Mouse (Mus musculus): ENCODE measurements at regions not wholly inside any gene's neighbourhood (a gene's known extent, or its start where the extent isn't known, plus 50 kb on each side); places are given as distances from the start of the nearest gene placed in this dataset.

DNA sequence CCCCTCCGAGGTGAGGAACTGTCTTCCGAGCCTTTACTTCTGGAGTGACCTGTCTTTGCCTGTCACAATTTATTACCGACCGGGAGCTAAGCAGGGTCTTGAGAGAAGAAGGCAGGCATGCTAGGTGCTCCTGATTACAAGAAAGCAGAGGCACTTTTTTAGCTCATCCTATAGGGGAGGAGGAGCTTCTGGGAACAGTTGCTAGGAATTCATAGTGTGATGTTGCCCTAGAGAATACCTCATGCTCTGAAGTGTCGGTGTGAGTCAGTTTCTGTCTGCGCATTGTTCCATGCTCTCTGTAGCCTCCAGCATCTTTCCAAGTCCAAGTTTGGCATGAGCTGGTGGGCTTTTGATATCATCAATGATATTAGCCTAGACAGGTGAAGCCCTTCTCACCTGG lies 178.0 kb upstream of the Ado start:
- Histone ChIP-seq H3K4me3 (no peak overlapping the region), H3K36me3 (no peaks in the 10 kb centered on the region), H3K27ac (no peak overlapping the region), H3K9me3 (replicated peaks) (no peaks in the 10 kb centered on the region), H3K27me3 (ENCODE audit: low read depth, poor library complexity, severe bottlenecking) (no peaks in the 10 kb centered on the region), H3K4me1 (no peaks in the 10 kb centered on the region)
- DNase-seq (ENCODE audit: low spot score) = no peak
- WGBS = 89% methylated on average over 6 of the region's 6 CpGs

DNA sequence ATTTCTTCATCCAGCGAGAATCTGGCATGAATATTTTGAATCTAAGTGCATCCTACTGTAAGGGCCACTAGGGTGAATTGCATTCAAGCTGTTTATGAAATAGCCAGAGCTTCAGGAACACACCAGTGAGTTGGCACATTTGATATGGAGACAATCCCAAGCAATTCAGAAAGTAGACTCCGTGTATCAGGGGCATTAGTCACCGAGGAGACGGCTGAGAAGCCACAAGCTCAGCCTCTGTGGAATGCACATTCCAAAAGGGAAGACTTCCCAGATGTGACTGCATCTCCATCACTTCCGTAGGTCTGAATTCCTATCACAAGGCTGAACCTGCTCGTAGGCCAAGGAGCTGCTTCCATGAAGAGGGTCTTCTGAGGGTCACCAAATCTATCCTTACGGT lies 177.6 kb upstream of the Ado start:
- no peaks in the 10 kb centered on the region for H3K36me3 ChIP-seq
- DNase-seq (ENCODE audit: low spot score) = no peak
- WGBS = 84% methylated on average over 7 of the region's 7 CpGs
- no peaks in the 10 kb centered on the region for H3K4me1 ChIP-seq
- H3K27ac ChIP-seq = no peak overlapping the region
- no peaks in the 10 kb centered on the region for H3K27me3 ChIP-seq (ENCODE audit: low read depth, poor library complexity, severe bottlenecking)
- H3K4me3 ChIP-seq = no peak overlapping the region
- H3K9me3 ChIP-seq (replicated peaks) = no peaks in the 10 kb centered on the region

DNA sequence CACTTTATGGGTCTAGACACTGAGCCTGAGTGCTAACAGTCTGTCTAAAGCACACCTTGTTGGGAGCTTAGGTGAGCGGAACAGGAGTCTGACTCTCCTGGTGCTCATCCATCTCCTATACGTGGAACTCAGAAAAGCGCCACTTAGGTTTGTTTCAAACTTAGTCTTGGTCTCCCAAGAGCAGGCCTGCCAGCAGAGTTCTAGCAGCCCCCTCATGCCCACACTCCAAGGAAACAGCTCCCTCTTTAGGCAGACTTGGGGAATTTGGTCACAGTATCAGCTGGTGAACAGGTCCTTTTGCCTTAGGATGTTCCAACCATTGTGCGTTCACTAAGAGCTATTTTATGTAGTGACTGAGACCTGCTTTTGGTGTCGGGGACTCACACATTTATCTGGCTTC lies 173.0 kb upstream of the Ado start:
- no peaks in the 10 kb centered on the region for H3K4me1 ChIP-seq
- no peak for DNase-seq (ENCODE audit: low spot score)
- 48% methylated on average over 5 of the region's 5 CpGs for WGBS
- H3K9me3 ChIP-seq (replicated peaks) = no peaks in the 10 kb centered on the region
- H3K27me3 ChIP-seq (ENCODE audit: low read depth, poor library complexity, severe bottlenecking) = no peaks in the 10 kb centered on the region
- no peak overlapping the region for H3K27ac ChIP-seq
- no peak overlapping the region for H3K4me3 ChIP-seq
- no peaks in the 10 kb centered on the region for H3K36me3 ChIP-seq

DNA sequence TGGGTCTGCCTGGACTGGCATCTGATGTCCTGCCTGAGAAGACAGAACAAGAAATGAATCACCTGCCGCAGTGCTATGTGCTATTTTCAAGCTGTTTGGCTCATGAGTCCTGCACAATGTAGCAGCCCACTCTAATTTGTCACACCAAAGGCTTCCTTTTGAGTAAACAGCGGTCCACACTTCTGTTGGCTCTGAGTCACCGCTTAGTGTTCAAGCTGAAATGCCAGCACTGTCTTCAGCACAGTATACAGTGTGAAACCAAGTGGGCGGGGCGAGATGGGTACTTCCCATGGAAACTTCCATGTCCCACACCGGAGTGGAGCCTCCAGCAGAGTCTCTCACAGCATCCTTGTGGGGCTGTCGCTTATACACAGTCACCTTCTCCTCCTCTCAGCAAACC lies 168.8 kb upstream of the Ado start:
- H3K27ac ChIP-seq = no peak overlapping the region
- DNase-seq (ENCODE audit: low spot score) = no peak
- 85% methylated on average over 7 of the region's 7 CpGs for WGBS
- H3K4me1 ChIP-seq = no peaks in the 10 kb centered on the region
- no peak overlapping the region for H3K4me3 ChIP-seq
- no peaks in the 10 kb centered on the region for H3K9me3 ChIP-seq (replicated peaks)
- no peaks in the 10 kb centered on the region for H3K36me3 ChIP-seq
- no peaks in the 10 kb centered on the region for H3K27me3 ChIP-seq (ENCODE audit: low read depth, poor library complexity, severe bottlenecking)

DNA sequence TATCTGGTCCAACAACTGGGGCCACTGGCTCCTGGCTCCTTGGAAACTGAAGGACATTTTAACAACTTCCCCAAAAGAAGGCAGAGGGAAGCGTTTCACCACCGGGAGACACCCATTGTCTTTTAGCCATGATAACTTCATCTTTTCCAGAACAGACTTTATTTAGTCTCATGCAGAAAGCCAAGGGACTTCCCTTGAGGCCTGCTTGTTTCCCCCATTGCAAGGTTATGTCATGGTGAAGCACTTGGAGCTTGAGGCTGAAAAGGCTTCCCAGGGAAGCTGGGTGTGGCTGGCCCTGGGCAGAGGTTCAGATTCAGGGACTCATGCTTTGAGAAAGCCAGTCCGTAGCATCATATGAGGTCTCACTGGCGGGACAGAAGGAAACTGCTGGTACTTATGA lies 166.3 kb upstream of the Ado start:
- H3K27ac ChIP-seq = no peak overlapping the region
- 94% methylated on average over 4 of the region's 4 CpGs for WGBS
- H3K36me3 ChIP-seq = no peaks in the 10 kb centered on the region
- H3K9me3 ChIP-seq (replicated peaks) = no peaks in the 10 kb centered on the region
- H3K27me3 ChIP-seq (ENCODE audit: low read depth, poor library complexity, severe bottlenecking) = no peaks in the 10 kb centered on the region
- no peaks in the 10 kb centered on the region for H3K4me1 ChIP-seq
- no peak for DNase-seq (ENCODE audit: low spot score)
- no peak overlapping the region for H3K4me3 ChIP-seq

DNA sequence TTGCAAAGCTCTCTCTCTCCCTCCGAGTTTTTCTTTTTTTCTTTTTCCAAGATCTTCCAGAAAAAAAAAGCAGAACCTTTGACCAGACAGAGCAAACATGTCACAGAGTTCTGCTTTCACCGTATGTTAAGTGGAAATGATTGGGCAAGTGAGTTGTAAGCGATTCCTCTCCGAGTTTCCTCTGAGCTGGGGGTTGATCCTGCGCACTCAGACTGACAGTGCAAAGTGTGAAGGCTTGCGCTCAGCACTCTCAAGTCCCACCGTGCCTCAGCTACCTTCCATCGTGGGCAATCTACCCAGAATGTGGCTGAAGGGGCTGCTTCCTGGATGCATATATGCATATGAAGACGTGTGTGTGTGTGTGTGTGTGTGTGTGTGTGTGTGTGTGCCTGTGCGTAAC lies 164.3 kb upstream of the Ado start:
- no peak overlapping the region for H3K4me3 ChIP-seq
- no peak for DNase-seq (ENCODE audit: low spot score)
- H3K27me3 ChIP-seq (ENCODE audit: low read depth, poor library complexity, severe bottlenecking) = no peaks in the 10 kb centered on the region
- no peaks in the 10 kb centered on the region for H3K4me1 ChIP-seq
- WGBS = 91% methylated on average over 10 of the region's 10 CpGs
- H3K27ac ChIP-seq = no peak overlapping the region
- H3K9me3 ChIP-seq (replicated peaks) = no peaks in the 10 kb centered on the region
- H3K36me3 ChIP-seq = no peaks in the 10 kb centered on the region

DNA sequence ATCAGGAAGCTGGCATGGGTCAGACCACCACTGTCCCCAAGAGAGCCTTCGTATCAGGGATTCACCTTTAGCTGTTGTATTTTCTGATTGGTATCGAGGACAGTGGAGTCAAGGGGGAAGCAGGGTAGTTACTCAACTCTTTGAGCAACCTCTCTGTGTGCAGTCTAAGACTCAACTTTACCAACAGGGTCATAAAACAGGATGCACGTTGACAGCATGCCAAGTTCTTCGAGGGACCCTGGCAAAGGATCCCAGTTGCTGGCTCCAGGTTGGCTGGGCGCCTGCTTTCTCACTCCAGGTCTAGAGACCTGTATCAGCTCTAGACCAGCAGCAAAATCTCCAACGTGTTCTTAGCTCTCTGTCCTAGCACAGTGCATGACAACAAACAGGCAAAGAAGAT lies 163.9 kb upstream of the Ado start:
- no peak for DNase-seq (ENCODE audit: low spot score)
- H3K4me3 ChIP-seq = no peak overlapping the region
- 85% methylated on average over 6 of the region's 6 CpGs for WGBS
- H3K27me3 ChIP-seq (ENCODE audit: low read depth, poor library complexity, severe bottlenecking) = no peaks in the 10 kb centered on the region
- no peak overlapping the region for H3K27ac ChIP-seq
- no peaks in the 10 kb centered on the region for H3K9me3 ChIP-seq (replicated peaks)
- no peaks in the 10 kb centered on the region for H3K4me1 ChIP-seq
- H3K36me3 ChIP-seq = no peaks in the 10 kb centered on the region

DNA sequence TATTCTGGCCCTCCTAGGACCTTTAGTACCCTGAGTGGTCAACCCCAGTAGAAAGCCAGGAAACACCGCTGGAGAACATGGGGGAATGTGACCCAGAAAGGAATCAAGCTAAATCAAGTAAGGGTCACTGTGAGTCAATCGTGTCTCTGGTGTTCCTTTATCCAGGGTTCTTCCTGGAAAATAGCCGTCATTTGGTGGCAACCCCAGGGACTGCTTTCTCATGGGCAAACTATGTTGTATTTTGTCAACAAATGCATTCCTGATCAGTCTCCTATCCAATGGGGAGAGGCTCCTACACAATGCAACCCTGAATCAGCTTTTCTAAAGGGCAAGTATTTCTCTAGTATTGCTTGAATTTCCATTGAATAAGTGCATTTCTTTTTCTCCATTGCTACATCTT lies 163.2 kb upstream of the Ado start:
- H3K4me3 ChIP-seq = no peak overlapping the region

DNA sequence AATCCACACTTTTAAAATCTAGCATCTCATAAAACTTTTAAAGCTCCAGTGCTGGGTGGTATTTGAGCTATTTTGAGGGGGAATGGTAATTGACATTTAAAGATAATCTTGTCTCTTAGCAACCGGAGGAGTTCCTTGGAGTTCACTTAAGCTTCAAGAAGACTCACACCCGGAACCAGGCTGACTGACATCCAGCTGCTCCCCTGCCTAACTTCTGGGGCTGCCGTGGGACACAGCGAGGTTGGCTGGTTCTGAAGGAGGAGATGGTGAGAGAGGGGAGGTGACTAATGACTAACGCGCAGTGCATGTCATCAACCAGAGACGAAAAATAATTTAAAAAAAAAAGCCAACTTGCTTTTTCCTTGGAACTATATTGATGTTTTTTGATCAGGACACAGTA lies 157.7 kb upstream of the Ado start:
- H3K4me3 ChIP-seq = no peak overlapping the region
- no peak for DNase-seq (ENCODE audit: low spot score)
- 79% methylated on average over 7 of the region's 7 CpGs for WGBS
- H3K4me1 ChIP-seq = no peaks in the 10 kb centered on the region
- no peaks in the 10 kb centered on the region for H3K36me3 ChIP-seq
- no peak overlapping the region for H3K27ac ChIP-seq
- no peaks in the 10 kb centered on the region for H3K9me3 ChIP-seq (replicated peaks)
- no peaks in the 10 kb centered on the region for H3K27me3 ChIP-seq (ENCODE audit: low read depth, poor library complexity, severe bottlenecking)

More for the DNA sequence above, 163.2 kb upstream of the Ado start:
- Histone ChIP-seq H3K27ac (no peak overlapping the region), H3K36me3 (no peaks in the 10 kb centered on the region), H3K9me3 (replicated peaks) (no peaks in the 10 kb centered on the region), H3K27me3 (ENCODE audit: low read depth, poor library complexity, severe bottlenecking) (no peaks in the 10 kb centered on the region), H3K4me1 (no peaks in the 10 kb centered on the region)
- no peak for DNase-seq (ENCODE audit: low spot score)
- 88% methylated on average over 3 of the region's 3 CpGs for WGBS

DNA sequence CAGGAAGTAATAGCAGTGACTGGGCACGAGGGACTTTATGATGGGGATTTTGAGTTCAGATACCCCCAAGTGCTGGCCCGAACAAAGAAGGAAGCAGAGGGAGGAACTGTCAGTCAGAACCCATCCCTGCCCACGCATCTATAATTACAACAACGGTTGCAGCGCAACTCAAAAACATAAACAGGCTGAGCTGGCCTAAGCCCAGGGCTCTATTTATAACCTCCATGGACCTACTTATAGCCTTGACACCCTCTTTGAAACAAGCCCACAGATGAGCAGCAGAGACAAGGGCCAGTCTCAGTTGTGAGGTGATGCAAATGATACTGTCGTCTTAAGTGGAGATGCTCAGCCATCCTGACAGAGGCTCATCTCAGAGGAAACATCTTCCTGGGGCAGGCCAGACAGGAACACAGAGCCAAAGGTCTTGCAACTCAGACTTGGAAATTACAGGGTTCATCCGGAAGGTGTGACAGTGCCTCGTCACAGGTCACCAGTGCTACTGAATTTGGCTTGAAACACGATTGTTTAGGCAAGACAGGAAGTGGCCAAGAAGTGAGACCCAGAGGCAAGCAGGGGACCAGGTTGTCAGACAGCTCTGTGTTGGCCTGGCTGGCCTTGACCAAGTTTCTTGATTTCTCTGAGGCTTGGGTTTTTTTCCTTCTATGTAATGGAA lies 154.2 kb upstream of the Ado start:
- WGBS = 75% methylated on average over 9 of the region's 9 CpGs
- no peak for DNase-seq (ENCODE audit: low spot score)
- no peaks in the 10 kb centered on the region for H3K9me3 ChIP-seq (replicated peaks)
- H3K4me3 ChIP-seq = no peak overlapping the region
- H3K4me1 ChIP-seq = no peaks in the 10 kb centered on the region
- no peaks in the 10 kb centered on the region for H3K36me3 ChIP-seq
- no peaks in the 10 kb centered on the region for H3K27me3 ChIP-seq (ENCODE audit: low read depth, poor library complexity, severe bottlenecking)
- no peak overlapping the region for H3K27ac ChIP-seq

DNA sequence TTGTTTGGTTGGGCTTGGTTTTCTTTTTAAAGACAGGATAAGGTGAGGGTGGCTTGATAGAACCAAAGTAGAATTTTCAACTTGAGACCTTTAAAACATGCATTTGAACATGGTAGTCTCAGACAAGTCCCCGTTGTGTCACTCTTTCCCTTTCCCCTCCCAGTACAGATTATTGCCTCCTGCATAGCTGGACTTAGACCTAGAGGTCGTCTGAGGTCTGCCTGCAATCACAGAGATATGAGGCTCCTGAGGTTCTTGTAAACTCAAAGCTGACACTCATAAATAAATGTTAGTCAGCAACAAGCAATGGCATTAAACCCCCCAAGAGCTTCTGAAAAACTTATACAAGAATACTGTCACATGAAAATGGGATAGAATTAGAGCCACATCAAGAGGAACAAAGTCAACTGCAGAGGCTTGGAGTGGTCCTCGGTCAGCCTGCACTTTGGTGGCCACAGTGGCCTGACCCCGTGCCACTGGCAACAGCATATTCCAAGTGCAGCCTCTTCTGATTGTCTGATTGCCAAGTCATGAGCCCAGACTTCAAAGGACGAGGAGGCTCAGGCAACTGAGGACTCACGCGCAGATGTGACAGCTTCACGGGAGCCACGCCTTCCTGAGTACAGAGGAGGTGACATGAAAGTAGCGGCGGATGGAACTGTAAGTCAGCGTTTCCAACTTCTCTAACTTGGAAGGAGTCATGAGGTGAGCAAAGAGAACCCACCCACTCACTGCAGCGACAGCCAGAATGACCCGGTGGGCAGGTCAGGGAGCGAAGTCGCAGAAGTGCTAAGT lies 148.8 kb upstream of the Ado start:
- no peaks in the 10 kb centered on the region for H3K27me3 ChIP-seq (ENCODE audit: low read depth, poor library complexity, severe bottlenecking)
- 66% methylated on average over 16 of the region's 16 CpGs for WGBS
- no peaks in the 10 kb centered on the region for H3K9me3 ChIP-seq (replicated peaks)
- H3K36me3 ChIP-seq = no peaks in the 10 kb centered on the region
- peaks cover 6% of the 10 kb centered on the region; the same call in 1 of the 2 replicates for H3K4me1 ChIP-seq
- no peak for DNase-seq (ENCODE audit: low spot score)
- no peak overlapping the region for H3K27ac ChIP-seq
- no peak overlapping the region for H3K4me3 ChIP-seq

DNA sequence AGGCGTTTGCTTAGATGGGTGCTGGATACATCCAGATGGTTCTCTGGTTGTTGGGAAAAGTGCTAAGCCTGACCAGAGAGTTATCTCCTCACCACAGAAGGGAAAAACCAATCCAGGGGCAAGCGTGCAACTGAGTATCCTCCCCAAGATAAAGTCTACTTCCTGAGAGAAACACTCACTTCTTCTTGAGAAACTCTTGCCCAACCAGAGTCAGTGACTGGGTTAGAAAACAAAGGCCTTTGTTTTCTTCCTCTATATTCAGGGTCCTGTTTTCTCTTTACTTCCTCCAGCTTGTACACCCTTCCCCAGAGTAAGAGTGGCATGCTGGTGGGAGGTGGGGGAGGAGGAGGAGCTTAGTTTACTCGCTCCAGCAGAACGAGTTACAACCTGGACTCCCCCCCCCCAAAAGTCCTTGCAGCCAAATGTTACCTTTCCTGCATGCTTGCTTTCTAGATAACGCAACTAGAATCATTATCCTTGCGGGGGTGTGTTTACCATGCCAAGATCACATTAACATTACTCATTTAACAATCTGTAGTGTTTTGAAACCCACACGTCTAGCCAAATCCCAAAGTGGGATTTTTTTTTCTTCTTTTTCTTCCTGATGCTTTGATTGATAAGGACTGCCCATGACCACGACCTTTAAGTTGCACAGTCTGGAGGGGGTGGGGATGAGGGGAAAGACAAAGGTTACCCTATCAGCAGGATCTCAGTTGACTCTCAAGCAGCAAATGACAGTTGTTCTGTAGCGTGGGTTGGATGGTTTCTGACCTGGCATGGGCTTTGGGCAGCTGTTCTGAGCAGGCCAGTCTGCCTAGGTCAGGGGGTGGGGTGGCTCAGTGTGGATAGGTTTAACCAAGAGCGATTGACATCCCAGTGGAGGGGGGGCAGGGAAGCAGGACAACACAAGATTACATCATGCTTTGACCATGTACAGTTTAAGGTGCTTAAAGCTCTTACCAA lies 147.4 kb upstream of the Ado start:
- no peak overlapping the region for H3K27ac ChIP-seq
- peaks cover 6% of the 10 kb centered on the region; the same call in 1 of the 2 replicates for H3K4me1 ChIP-seq
- WGBS = 67% methylated on average over 10 of the region's 10 CpGs
- no peak overlapping the region for H3K4me3 ChIP-seq
- no peaks in the 10 kb centered on the region for H3K9me3 ChIP-seq (replicated peaks)
- no peaks in the 10 kb centered on the region for H3K27me3 ChIP-seq (ENCODE audit: low read depth, poor library complexity, severe bottlenecking)
- H3K36me3 ChIP-seq = no peaks in the 10 kb centered on the region
- DNase-seq (ENCODE audit: low spot score) = no peak

DNA sequence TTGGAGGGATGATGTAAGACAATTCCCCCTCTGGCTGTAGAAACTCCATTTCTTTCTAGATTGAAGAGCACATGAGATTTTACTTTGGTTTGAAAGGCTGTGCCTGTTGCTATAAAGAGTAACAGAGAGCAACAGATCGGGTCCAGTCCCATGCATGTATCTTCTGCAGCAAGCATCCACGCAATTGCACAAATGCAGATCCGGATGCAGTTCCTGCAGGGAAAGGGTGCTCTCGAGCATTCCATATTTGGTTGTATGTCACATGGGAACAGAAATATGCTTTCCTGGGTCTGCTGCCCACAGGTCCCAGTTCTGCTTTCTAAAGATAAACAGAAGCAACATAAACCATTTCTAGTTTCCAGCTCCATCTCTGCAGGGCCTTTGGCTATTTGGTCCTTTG lies 146.0 kb upstream of the Ado start:
- H3K9me3 ChIP-seq (replicated peaks) = no peaks in the 10 kb centered on the region
- no peak overlapping the region for H3K4me3 ChIP-seq
- no peaks in the 10 kb centered on the region for H3K36me3 ChIP-seq
- WGBS = 95% methylated on average over 4 of the region's 4 CpGs
- no peak for DNase-seq (ENCODE audit: low spot score)
- H3K4me1 ChIP-seq = peaks cover 6% of the 10 kb centered on the region; the same call in 1 of the 2 replicates
- H3K27ac ChIP-seq = no peak overlapping the region
- H3K27me3 ChIP-seq (ENCODE audit: low read depth, poor library complexity, severe bottlenecking) = no peaks in the 10 kb centered on the region

Measured in limb, embryonic 10.5 days (tissue).